Mouse (Mus musculus): ENCODE data around the gene Armc9. TPM values are rescaled to one million over a fixed set of nuclear protein-coding genes. Genes with fewer than 3 reads are reported as not detected.

Gene Armc9
- polyA plus RNA-seq, 1 experiment, result 9.6 TPM

DNA sequence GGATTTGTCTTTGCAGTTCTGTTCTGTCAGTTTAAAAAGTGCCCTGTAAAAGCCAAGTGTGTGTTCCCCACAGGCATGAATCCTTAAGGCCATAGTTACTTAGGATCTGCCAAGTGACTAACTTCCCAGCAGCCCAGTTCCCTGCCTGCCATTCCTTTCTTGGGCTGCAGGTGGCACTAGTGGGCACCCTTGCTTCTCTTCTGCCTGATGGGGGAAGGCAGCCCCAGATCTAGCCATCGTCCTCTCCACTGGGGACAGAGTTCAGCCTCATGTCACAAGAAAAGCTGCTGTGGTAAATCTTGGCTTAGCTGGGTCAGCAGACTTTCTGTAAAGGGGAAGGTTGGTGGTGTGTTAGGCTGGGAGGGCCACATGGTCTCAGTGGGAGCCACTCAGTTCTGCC, 59.6 kb downstream of the Armc9 start:
- no peak overlapping the region for H3K27ac ChIP-seq (ENCODE audit: control insufficient read depth, insufficient read depth, low read depth, low read length, poor library complexity)
- no peak overlapping the region for H3K4me3 ChIP-seq (replicated peaks; ENCODE audit: control insufficient read depth, low read depth, low read length)
- WGBS, result 0% methylated on average over 1 of the region's 1 CpGs
- H3K4me1 ChIP-seq (ENCODE audit: control insufficient read depth, insufficient read depth, low read length), result peaks cover 18% of the 10 kb centered on the region
- TF ChIP-seq CTCF (IDR thresholded peaks at IDR 0.05; ENCODE audit: control insufficient read depth, insufficient read depth, low read length) (peak; percentile 97), POLR2A (IDR thresholded peaks at IDR 0.05; ENCODE audit: borderline replicate concordance, control insufficient read depth, low read depth, low read length) (no peak)

DNA sequence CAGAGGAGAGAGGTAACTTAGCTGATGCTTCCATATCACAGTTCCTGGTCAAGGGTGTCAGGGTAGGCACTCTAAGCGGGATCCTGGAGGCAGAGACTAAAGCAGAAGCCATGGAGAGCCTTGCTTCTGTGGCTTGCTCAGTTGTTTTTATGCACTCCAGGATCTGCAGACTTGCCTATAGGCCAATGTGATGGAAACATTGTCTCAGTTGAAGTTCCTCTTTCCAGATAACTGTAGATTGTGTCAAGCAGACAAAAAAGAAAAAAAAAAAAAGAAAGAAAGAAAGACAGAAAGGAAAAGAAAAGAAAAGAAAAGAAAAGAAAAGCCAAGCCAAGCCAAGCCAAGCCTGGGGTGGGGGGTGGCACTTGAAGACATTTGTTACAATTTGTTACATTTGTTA, 60.7 kb downstream of the Armc9 start:
- TF ChIP-seq POLR2A (IDR thresholded peaks at IDR 0.05; ENCODE audit: borderline replicate concordance, control insufficient read depth, low read depth, low read length), result no peak
- no peak for TF ChIP-seq CTCF (IDR thresholded peaks at IDR 0.05; ENCODE audit: control insufficient read depth, insufficient read depth, low read length)
- no peak overlapping the region for H3K4me3 ChIP-seq (replicated peaks; ENCODE audit: control insufficient read depth, low read depth, low read length)
- peak overlapping the region; percentile 26 for H3K27ac ChIP-seq (ENCODE audit: control insufficient read depth, insufficient read depth, low read depth, low read length, poor library complexity)
- peaks cover 18% of the 10 kb centered on the region for H3K4me1 ChIP-seq (ENCODE audit: control insufficient read depth, insufficient read depth, low read length)
- 43% methylated on average over 1 of the region's 1 CpGs for WGBS

DNA sequence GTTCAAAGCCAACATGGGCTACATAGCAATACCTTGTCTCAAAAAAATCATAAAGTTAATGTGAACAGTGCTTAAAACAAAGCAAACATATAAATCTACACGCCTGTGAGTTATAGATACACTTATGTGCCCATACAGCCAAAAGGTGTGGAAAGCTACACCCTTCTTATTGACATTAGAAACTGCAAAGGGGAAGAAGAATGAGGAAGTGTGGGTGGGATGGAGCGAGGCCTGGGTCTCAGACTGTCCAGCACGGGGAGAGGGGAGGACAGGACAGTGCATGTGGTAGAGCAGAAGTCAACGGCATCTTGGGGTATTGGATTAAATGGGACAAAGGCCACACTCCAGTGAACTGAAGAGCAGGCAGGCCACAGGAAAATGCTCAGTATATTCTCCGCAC, 61.8 kb downstream of the Armc9 start:
- H3K27ac ChIP-seq (ENCODE audit: control insufficient read depth, insufficient read depth, low read depth, low read length, poor library complexity), result peak overlapping the region; percentile 7; the same call in 1 of the 2 replicates
- H3K4me3 ChIP-seq (replicated peaks; ENCODE audit: control insufficient read depth, low read depth, low read length), result no peak overlapping the region
- peaks cover 18% of the 10 kb centered on the region for H3K4me1 ChIP-seq (ENCODE audit: control insufficient read depth, insufficient read depth, low read length)
- 39% methylated on average over 5 of the region's 5 CpGs for WGBS
- TF ChIP-seq POLR2A (IDR thresholded peaks at IDR 0.05; ENCODE audit: borderline replicate concordance, control insufficient read depth, low read depth, low read length) (no peak), CTCF (IDR thresholded peaks at IDR 0.05; ENCODE audit: control insufficient read depth, insufficient read depth, low read length) (no peak)

GRCm38 (mm10) chr1:86217976-86218375, 63.4 kb downstream of the Armc9 start:
- H3K4me3 ChIP-seq (replicated peaks; ENCODE audit: control insufficient read depth, low read depth, low read length), result no peak overlapping the region
- WGBS, result 18% methylated on average over 6 of the region's 6 CpGs
- TF ChIP-seq CTCF (IDR thresholded peaks at IDR 0.05; ENCODE audit: control insufficient read depth, insufficient read depth, low read length), result no peak
- no peak for TF ChIP-seq POLR2A (IDR thresholded peaks at IDR 0.05; ENCODE audit: borderline replicate concordance, control insufficient read depth, low read depth, low read length)
- peak overlapping the region; percentile 23 for H3K27ac ChIP-seq (ENCODE audit: control insufficient read depth, insufficient read depth, low read depth, low read length, poor library complexity)
- H3K4me1 ChIP-seq (ENCODE audit: control insufficient read depth, insufficient read depth, low read length), result peaks cover 18% of the 10 kb centered on the region

- WGBS, result 90% methylated on average over 6 of the region's 6 CpGs
- no peak overlapping the region for H3K27ac ChIP-seq (ENCODE audit: control insufficient read depth, insufficient read depth, low read depth, low read length, poor library complexity)
- peaks cover 14% of the 10 kb centered on the region for H3K4me1 ChIP-seq (ENCODE audit: control insufficient read depth, insufficient read depth, low read length)
- no peak for TF ChIP-seq CTCF (IDR thresholded peaks at IDR 0.05; ENCODE audit: control insufficient read depth, insufficient read depth, low read length)
- no peak for TF ChIP-seq POLR2A (IDR thresholded peaks at IDR 0.05; ENCODE audit: borderline replicate concordance, control insufficient read depth, low read depth, low read length)
- no peak overlapping the region for H3K4me3 ChIP-seq (replicated peaks; ENCODE audit: control insufficient read depth, low read depth, low read length)
Measured at GRCm38 (mm10) chr1:86225195-86225594, 70.6 kb downstream of the Armc9 start.

GRCm38 (mm10) chr1:86228653-86229052, 74.1 kb downstream of the Armc9 start:
- Histone ChIP-seq H3K4me3 (replicated peaks; ENCODE audit: control insufficient read depth, low read depth, low read length) (no peak overlapping the region), H3K27ac (ENCODE audit: control insufficient read depth, insufficient read depth, low read depth, low read length, poor library complexity) (peak overlapping the region; percentile 81), H3K4me1 (ENCODE audit: control insufficient read depth, insufficient read depth, low read length) (peaks cover 14% of the 10 kb centered on the region)
- WGBS, result 3% methylated on average over 8 of the region's 8 CpGs
- TF ChIP-seq POLR2A (IDR thresholded peaks at IDR 0.05; ENCODE audit: borderline replicate concordance, control insufficient read depth, low read depth, low read length) (no peak), CTCF (IDR thresholded peaks at IDR 0.05; ENCODE audit: control insufficient read depth, insufficient read depth, low read length) (no peak)

DNA sequence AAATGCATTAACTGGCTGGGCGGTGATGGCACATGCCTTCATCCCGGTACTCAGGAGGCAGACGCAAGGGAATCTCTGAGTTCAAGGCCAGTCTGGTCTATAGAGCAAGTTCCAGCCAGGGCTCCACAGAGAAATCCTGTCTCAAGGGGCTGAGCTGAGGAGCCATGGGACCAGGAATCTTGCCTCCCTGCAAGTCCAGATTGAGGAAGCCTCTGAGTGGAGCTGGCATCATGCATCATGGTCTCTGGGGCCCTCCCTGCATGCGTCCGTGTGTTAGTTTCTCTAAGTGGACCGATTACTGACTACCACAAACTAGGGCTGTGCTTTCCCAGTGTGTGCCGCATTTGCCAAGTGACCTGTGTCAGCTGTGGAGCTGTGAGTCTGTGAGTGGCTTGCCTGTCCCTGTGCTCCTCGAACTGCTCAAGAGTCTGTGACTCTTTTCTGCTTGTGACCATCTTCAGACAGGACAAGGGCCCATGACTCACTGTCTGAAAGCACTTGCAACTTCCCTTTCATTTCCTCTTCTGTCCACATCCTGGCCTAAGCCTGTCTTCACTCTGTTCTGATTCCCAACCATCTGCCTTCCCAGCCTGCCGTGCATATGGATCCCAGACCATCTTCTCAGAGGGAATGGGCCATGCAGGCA, 74.7 kb downstream of the Armc9 start:
- H3K4me3 ChIP-seq (replicated peaks; ENCODE audit: control insufficient read depth, low read depth, low read length), result no peak overlapping the region
- 62% methylated on average over 9 of the region's 9 CpGs for WGBS
- H3K27ac ChIP-seq (ENCODE audit: control insufficient read depth, insufficient read depth, low read depth, low read length, poor library complexity), result peak overlapping the region; percentile 81
- TF ChIP-seq POLR2A (IDR thresholded peaks at IDR 0.05; ENCODE audit: borderline replicate concordance, control insufficient read depth, low read depth, low read length) (no peak), CTCF (IDR thresholded peaks at IDR 0.05; ENCODE audit: control insufficient read depth, insufficient read depth, low read length) (no peak)
- H3K4me1 ChIP-seq (ENCODE audit: control insufficient read depth, insufficient read depth, low read length), result peaks cover 14% of the 10 kb centered on the region

DNA sequence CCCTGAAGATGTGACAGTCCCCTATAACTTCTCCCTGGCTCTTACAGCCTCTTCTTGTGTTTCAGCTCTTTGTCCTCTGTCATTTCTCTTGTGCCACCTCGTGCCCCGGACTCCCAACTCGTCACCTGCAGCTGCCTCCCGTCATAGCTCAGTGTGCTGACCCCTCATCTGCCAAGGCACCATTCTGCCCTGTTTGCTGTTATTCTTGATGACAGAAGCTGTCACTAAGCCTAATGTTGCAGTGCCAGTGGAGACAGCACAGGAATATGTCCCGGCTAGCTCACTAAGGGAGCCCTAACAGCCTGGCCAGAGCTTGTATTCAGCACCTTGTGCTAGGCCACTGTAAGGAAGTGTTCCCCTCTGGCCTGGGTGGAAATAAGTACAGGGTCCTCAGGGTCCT, 78.1 kb downstream of the Armc9 start:
- H3K4me1 ChIP-seq (ENCODE audit: control insufficient read depth, insufficient read depth, low read length), result peaks cover 12% of the 10 kb centered on the region
- no peak overlapping the region for H3K27ac ChIP-seq (ENCODE audit: control insufficient read depth, insufficient read depth, low read depth, low read length, poor library complexity)

More for the DNA sequence above, 78.1 kb downstream of the Armc9 start:
- TF ChIP-seq CTCF (IDR thresholded peaks at IDR 0.05; ENCODE audit: control insufficient read depth, insufficient read depth, low read length) (no peak), POLR2A (IDR thresholded peaks at IDR 0.05; ENCODE audit: borderline replicate concordance, control insufficient read depth, low read depth, low read length) (no peak)
- WGBS, result 90% methylated on average over 5 of the region's 5 CpGs
- no peak overlapping the region for H3K4me3 ChIP-seq (replicated peaks; ENCODE audit: control insufficient read depth, low read depth, low read length)
